Mouse (Mus musculus): ENCODE results near the gene 1700080E11Rik.

DNA sequence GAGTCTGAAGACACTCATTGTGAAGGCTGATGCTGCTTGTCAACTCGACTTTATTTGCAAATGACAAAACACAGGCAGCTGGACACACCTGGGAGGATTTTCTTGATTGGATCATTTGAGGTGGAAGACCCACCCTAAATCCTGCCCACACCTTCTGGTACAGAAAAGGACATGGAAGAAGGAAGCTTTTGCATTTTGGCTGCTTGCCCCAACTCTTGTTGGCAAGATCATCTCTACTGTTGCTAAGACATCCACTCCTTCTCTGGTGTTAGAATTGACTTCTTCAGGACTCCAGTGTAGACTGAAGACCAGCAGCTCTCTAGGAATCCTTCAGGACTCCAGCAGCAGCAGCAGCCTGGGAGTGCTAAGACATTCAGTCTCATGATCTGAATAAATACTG is 43.0 kb downstream of the 1700080E11Rik start:
- TF ChIP-seq CTCF (IDR thresholded peaks at IDR 0.05; ENCODE audit: control insufficient read depth, insufficient read depth, insufficient replicate concordance, low read depth, low read length) (no peak), POLR2A (IDR thresholded peaks at IDR 0.05; ENCODE audit: control insufficient read depth, low read depth, low read length) (no peak)

Measured in testis, adult 2 months (tissue).